Mouse (Mus musculus) liver, postnatal 0 days (tissue): ENCODE measurements at regions not wholly inside any gene's neighbourhood (a gene's known extent, or its start where the extent isn't known, plus 50 kb on each side); places are given as distances from the start of the nearest gene placed in this dataset.

Experiments
- ATAC-seq: fragments of 200-750 bp; cut with Nextera tagmentation; 2 replicates; pipeline ENCODE4 v1.8.0; 2017; ENCODE audit warnings: mild to moderate bottlenecking, moderate library complexity
- DNase-seq: peaks from one replicate; pipeline ENCODE4 v3.0.0-alpha.2; 2016
- H3K27ac ChIP-seq: fragments of 300-500 bp; sonication (generic); 2 replicates; pipeline ENCODE4 v1.5.1; 2014; ENCODE audit warnings: antibody characterized with exemption, moderate library complexity, mild to moderate bottlenecking, low read depth
- H3K27me3 ChIP-seq: fragments of 300-500 bp; sonication (generic); 2 replicates; pipeline ENCODE4 v1.6.1; 2014; ENCODE audit warnings: low read length, control low read depth, mixed read lengths; ENCODE audit not compliant: insufficient read depth
- H3K36me3 ChIP-seq: fragments of 300-500 bp; sonication (generic); replicated peaks from 2 replicates; pipeline ENCODE4 v1.6.1; 2014; ENCODE audit warnings: mild to moderate bottlenecking, control low read depth, low read length, moderate library complexity, mixed read lengths; ENCODE audit not compliant: insufficient read depth
- H3K4me1 ChIP-seq: fragments of 300-500 bp; sonication (generic); 2 replicates; pipeline ENCODE4 v1.6.1; 2014; ENCODE audit warnings: antibody characterized with exemption, mild to moderate bottlenecking, control low read depth; ENCODE audit not compliant: insufficient read depth
- H3K4me2 ChIP-seq: fragments of 300-500 bp; sonication (generic); 2 replicates; pipeline ENCODE4 v1.6.1; 2014; ENCODE audit warnings: low read depth, mild to moderate bottlenecking, low read length, moderate library complexity, mixed read lengths
- H3K4me3 ChIP-seq: fragments of 300-500 bp; sonication (generic); 2 replicates; pipeline ENCODE4 v1.5.1; 2014; ENCODE audit warnings: low read depth, low read length
- H3K9ac ChIP-seq: fragments of 300-500 bp; sonication (generic); replicated peaks from 2 replicates; pipeline ENCODE4 v1.6.1; 2014; ENCODE audit warnings: mild to moderate bottlenecking, moderate library complexity
- H3K9me3 ChIP-seq: fragments of 300-500 bp; sonication (generic); 2 replicates; pipeline ENCODE4 v1.6.1; 2016; ENCODE audit warnings: mild to moderate bottlenecking, control low read depth, low read length, mixed read lengths
- CTCF ChIP-seq: sonication (generic); IDR thresholded peaks from 2 replicates; pipeline ENCODE4 v1.5.1; 2016; ENCODE audit warnings: antibody characterized with exemption, low read depth
- EP300 ChIP-seq: IDR thresholded peaks from 2 replicates; pipeline ENCODE4 v1.6.1; 2016; ENCODE audit warnings: antibody characterized with exemption, low read depth, mild to moderate bottlenecking
- WGBS: fragments of 180-500 bp; shearing (Covaris S2); extraction: QIAGEN DNeasy Blood & Tissue Kit; methylation state at CpG from one replicate; pipeline ENCODE4 v1.1.7; 2014; ENCODE audit not compliant: insufficient replicate concordance; 5-methylcytosine and 5-hydroxymethylcytosine counted together

GRCm38 (mm10) chr3:36352032-36352742 is 123.5 kb downstream of the Anxa5 start:
- Histone ChIP-seq H3K4me1 (no peaks in the 10 kb centered on the region), H3K9ac (no peak overlapping the region), H3K27ac (no peak overlapping the region), H3K9me3 (no peaks in the 10 kb centered on the region), H3K4me2 (no peak overlapping the region), H3K27me3 (no peaks in the 10 kb centered on the region), H3K36me3 (no peaks in the 10 kb centered on the region), H3K4me3 (no peak overlapping the region)
- 56% methylated on average over 4 of the region's 4 CpGs for WGBS
- DNase-seq (no peak), ATAC-seq (no peak)
- no peak for TF ChIP-seq CTCF
- no peak for TF ChIP-seq EP300

GRCm38 (mm10) chr3:36349073-36349472 is 126.6 kb downstream of the Anxa5 start:
- H3K4me1 ChIP-seq, result no peaks in the 10 kb centered on the region
- no peak overlapping the region for H3K4me2 ChIP-seq
- H3K9me3 ChIP-seq, result no peaks in the 10 kb centered on the region
- no peak for TF ChIP-seq CTCF
- TF ChIP-seq EP300, result no peak
- H3K4me3 ChIP-seq, result no peak overlapping the region
- no peak overlapping the region for H3K27ac ChIP-seq
- ATAC-seq (no peak), DNase-seq (no peak)
- no peaks in the 10 kb centered on the region for H3K27me3 ChIP-seq
- 78% methylated on average over 4 of the region's 4 CpGs for WGBS
- H3K36me3 ChIP-seq, result no peaks in the 10 kb centered on the region
- H3K9ac ChIP-seq, result no peak overlapping the region

- no peaks in the 10 kb centered on the region for H3K9me3 ChIP-seq
- no peak overlapping the region for H3K4me2 ChIP-seq
- DNase-seq, result peak; percentile 18
- WGBS, result 48% methylated on average over 6 of the region's 6 CpGs
- no peak overlapping the region for H3K9ac ChIP-seq
- H3K36me3 ChIP-seq, result no peaks in the 10 kb centered on the region
- ATAC-seq, result no peak
- H3K4me1 ChIP-seq, result no peaks in the 10 kb centered on the region
- no peak overlapping the region for H3K4me3 ChIP-seq
- no peaks in the 10 kb centered on the region for H3K27me3 ChIP-seq
- TF ChIP-seq EP300, result no peak
- no peak overlapping the region for H3K27ac ChIP-seq
These were observed 118.9 kb upstream of the Qrfpr start for GRCm38 (mm10) chr3:36340889-36341533.

- no peak for TF ChIP-seq CTCF
- no peak for TF ChIP-seq EP300
- DNase-seq (no peak), ATAC-seq (no peak)
- Histone ChIP-seq H3K4me1 (no peaks in the 10 kb centered on the region), H3K9ac (no peak overlapping the region), H3K27ac (no peak overlapping the region), H3K4me3 (no peak overlapping the region), H3K9me3 (no peaks in the 10 kb centered on the region), H3K36me3 (no peaks in the 10 kb centered on the region), H3K27me3 (no peaks in the 10 kb centered on the region), H3K4me2 (no peak overlapping the region)
- WGBS, result 84% methylated on average over 5 of the region's 5 CpGs
These were observed 117.5 kb upstream of the Qrfpr start for GRCm38 (mm10) chr3:36339656-36340055.

GRCm38 (mm10) chr3:36334279-36334678 is 112.2 kb upstream of the Qrfpr start:
- ATAC-seq, result no peak
- Histone ChIP-seq H3K9ac (no peak overlapping the region), H3K36me3 (no peaks in the 10 kb centered on the region), H3K4me3 (no peak overlapping the region), H3K4me2 (no peak overlapping the region), H3K27ac (no peak overlapping the region), H3K9me3 (no peaks in the 10 kb centered on the region), H3K27me3 (no peaks in the 10 kb centered on the region), H3K4me1 (no peaks in the 10 kb centered on the region)
- TF ChIP-seq CTCF, result no peak
- no peak for TF ChIP-seq EP300
- WGBS, result 81% methylated on average over 5 of the region's 5 CpGs
- DNase-seq, result no peak

- Histone ChIP-seq H3K4me1 (no peaks in the 10 kb centered on the region), H3K27ac (no peak overlapping the region), H3K4me2 (no peak overlapping the region), H3K27me3 (no peaks in the 10 kb centered on the region), H3K4me3 (no peak overlapping the region), H3K36me3 (no peaks in the 10 kb centered on the region), H3K9ac (no peak overlapping the region), H3K9me3 (no peaks in the 10 kb centered on the region)
- TF ChIP-seq CTCF (no peak), EP300 (no peak)
- 79% methylated on average over 6 of the region's 6 CpGs for WGBS
- ATAC-seq (no peak), DNase-seq (no peak)
These were observed 109.9 kb upstream of the Qrfpr start for GRCm38 (mm10) chr3:36332016-36332415.
